Mouse (Mus musculus): ENCODE measurements around the gene Zfp433.
"Not testable (repeated sequence)": the region's sequence is repeated elsewhere in the genome, so short reads cannot be mapped to it uniquely, and the experiment has no call there.

The Zfp433 gene

GRCm38 (mm10) chr10:81704531-81705301 is at the start of gene Zfp433:
TSS of gene Zfp433 (plus strand) at chr10:81704825.
- not testable (repeated sequence) for DNase-seq (ENCODE audit: low spot score in 2 of 2)

- DNase-seq (ENCODE audit: low spot score in 2 of 2): peak in 1 of 2 experiments; percentile 18
Observed at GRCm38 (mm10) chr10:81655178-81655577, 49.4 kb upstream of the Zfp433 start.

GRCm38 (mm10) chr10:81656174-81656573 is 48.5 kb upstream of the Zfp433 start:
- DNase-seq (ENCODE audit: low spot score in 2 of 2): no peak

- DNase-seq (ENCODE audit: low spot score in 2 of 2): not testable (repeated sequence)
Observed at GRCm38 (mm10) chr10:81687114-81687513, 17.5 kb upstream of the Zfp433 start.

- not testable (repeated sequence) for DNase-seq (ENCODE audit: low spot score in 2 of 2)
Observed at GRCm38 (mm10) chr10:81770506-81771403, 66.1 kb downstream of the Zfp433 start, which contains the start of gene Gm3055. TSS of gene Gm3055 (minus strand) at chr10:81771161.

GRCm38 (mm10) chr10:81771404-81771777 is 66.8 kb downstream of the Zfp433 start:
- not testable (repeated sequence) for DNase-seq (ENCODE audit: low spot score in 2 of 2)

Data from right cerebral cortex, postnatal 10 days (tissue).